Mouse (Mus musculus): ENCODE measurements at regions not wholly inside any gene's neighbourhood (a gene's known extent, or its start where the extent isn't known, plus 50 kb on each side); places are given as distances from the start of the nearest gene placed in this dataset.

- Histone ChIP-seq H3K4me1 (ENCODE audit: control insufficient read depth in 2 of 2, insufficient read depth in 2 of 2, low read length in 2 of 2, poor library complexity in 1 of 2) (peaks cover 0 to 2% of the 10 kb centered on the region in 2 experiments; a peak in 2 of 4 replicates), H3K36me3 (ENCODE audit: control insufficient read depth, insufficient read depth, low read length, poor library complexity, severe bottlenecking) (no peaks in the 10 kb centered on the region), H3K9ac (ENCODE audit: insufficient read depth, low read depth, low read length, poor library complexity, severe bottlenecking) (no peak overlapping the region; the same call in 1 of the 2 replicates), H3K27ac (ENCODE audit: insufficient read depth, low read depth, low read length, poor library complexity, severe bottlenecking) (peak overlapping the region; percentile 96; the same call in 1 of the 2 replicates), H3K4me3 (ENCODE audit: insufficient read depth in 1 of 2, low read depth in 1 of 2, low read length in 2 of 2, poor library complexity in 1 of 2, severe bottlenecking in 1 of 2) (no peak overlapping the region), H3K9me3 (ENCODE audit: control insufficient read depth, insufficient read depth, low read depth, low read length) (no peaks in the 10 kb centered on the region)
- DNase-seq (ENCODE audit: low read depth, low spot score): peak; percentile 62
- in situ Hi-C loops (cut with MboI; ENCODE audit: low sequenced_read_pairs in 2 of 2, unreplicated experiment in 2 of 2): no loop called here
- TF ChIP-seq ZNF384 (IDR thresholded peaks at IDR 0.05; ENCODE audit: low read depth, low read length) (no peak), ZC3H11A (IDR thresholded peaks at IDR 0.05; ENCODE audit: borderline replicate concordance, low read depth, low read length) (no peak)
These were observed 57.2 kb upstream of the Usp9x start for GRCm38 (mm10) chrX:13014051-13014450.

- Histone ChIP-seq H3K4me3 (ENCODE audit: insufficient read depth in 1 of 2, low read depth in 1 of 2, low read length in 2 of 2, poor library complexity in 1 of 2, severe bottlenecking in 1 of 2) (no peak overlapping the region), H3K36me3 (ENCODE audit: control insufficient read depth, insufficient read depth, low read length, poor library complexity, severe bottlenecking) (no peaks in the 10 kb centered on the region), H3K27ac (ENCODE audit: insufficient read depth, low read depth, low read length, poor library complexity, severe bottlenecking) (peak overlapping the region; percentile 83; the same call in 1 of the 2 replicates), H3K4me1 (ENCODE audit: control insufficient read depth in 2 of 2, insufficient read depth in 2 of 2, low read length in 2 of 2, poor library complexity in 1 of 2) (peaks cover 0 to 2% of the 10 kb centered on the region in 2 experiments; a peak in 2 of 4 replicates), H3K9ac (ENCODE audit: insufficient read depth, low read depth, low read length, poor library complexity, severe bottlenecking) (no peak overlapping the region), H3K9me3 (ENCODE audit: control insufficient read depth, insufficient read depth, low read depth, low read length) (no peaks in the 10 kb centered on the region)
- in situ Hi-C loops (cut with MboI; ENCODE audit: low sequenced_read_pairs in 2 of 2, unreplicated experiment in 2 of 2): no loop called here
- DNase-seq (ENCODE audit: low read depth, low spot score): no peak
- TF ChIP-seq MAFK (IDR thresholded peaks at IDR 0.05; ENCODE audit: insufficient read depth, low read depth, low read length): no peak
- no peak for TF ChIP-seq ZNF384 (IDR thresholded peaks at IDR 0.05; ENCODE audit: low read depth, low read length)
- no peak for TF ChIP-seq ZC3H11A (IDR thresholded peaks at IDR 0.05; ENCODE audit: borderline replicate concordance, low read depth, low read length)
- TF ChIP-seq CHD2 (IDR thresholded peaks at IDR 0.05; ENCODE audit: low read depth, low read length): no peak
- TF ChIP-seq HCFC1 (IDR thresholded peaks at IDR 0.05; ENCODE audit: borderline replicate concordance, insufficient read depth, low read length): no peak
These were observed 58.2 kb upstream of the Usp9x start for GRCm38 (mm10) chrX:13013086-13013485.

GRCm38 (mm10) chrX:12990777-12991176, 80.5 kb upstream of the Usp9x start:
- in situ Hi-C loops (cut with MboI; ENCODE audit: low sequenced_read_pairs in 2 of 2, unreplicated experiment in 2 of 2): no loop called here
- H3K36me3 ChIP-seq (ENCODE audit: control insufficient read depth, insufficient read depth, low read length, poor library complexity, severe bottlenecking): no peaks in the 10 kb centered on the region
- no peak overlapping the region for H3K27ac ChIP-seq (ENCODE audit: insufficient read depth, low read depth, low read length, poor library complexity, severe bottlenecking)
- H3K9me3 ChIP-seq (ENCODE audit: control insufficient read depth, insufficient read depth, low read depth, low read length): no peaks in the 10 kb centered on the region
- H3K4me1 ChIP-seq (ENCODE audit: control insufficient read depth in 2 of 2, insufficient read depth in 2 of 2, low read length in 2 of 2, poor library complexity in 1 of 2): no peaks in the 10 kb centered on the region; a peak in 1 of 4 replicates
- TF ChIP-seq HCFC1 (IDR thresholded peaks at IDR 0.05; ENCODE audit: borderline replicate concordance, insufficient read depth, low read length): no peak
- TF ChIP-seq ZC3H11A (IDR thresholded peaks at IDR 0.05; ENCODE audit: borderline replicate concordance, low read depth, low read length): no peak
- no peak for TF ChIP-seq MAFK (IDR thresholded peaks at IDR 0.05; ENCODE audit: insufficient read depth, low read depth, low read length)
- TF ChIP-seq CHD2 (IDR thresholded peaks at IDR 0.05; ENCODE audit: low read depth, low read length): no peak
- no peak for TF ChIP-seq ZNF384 (IDR thresholded peaks at IDR 0.05; ENCODE audit: low read depth, low read length)
- H3K9ac ChIP-seq (ENCODE audit: insufficient read depth, low read depth, low read length, poor library complexity, severe bottlenecking): no peak overlapping the region
- DNase-seq (ENCODE audit: low read depth, low spot score): no peak
- H3K4me3 ChIP-seq (ENCODE audit: insufficient read depth in 1 of 2, low read depth in 1 of 2, low read length in 2 of 2, poor library complexity in 1 of 2, severe bottlenecking in 1 of 2): no peak overlapping the region

- Histone ChIP-seq H3K9ac (ENCODE audit: insufficient read depth, low read depth, low read length, poor library complexity, severe bottlenecking) (no peak overlapping the region), H3K27ac (ENCODE audit: insufficient read depth, low read depth, low read length, poor library complexity, severe bottlenecking) (no peak overlapping the region), H3K9me3 (ENCODE audit: control insufficient read depth, insufficient read depth, low read depth, low read length) (no peaks in the 10 kb centered on the region), H3K36me3 (ENCODE audit: control insufficient read depth, insufficient read depth, low read length, poor library complexity, severe bottlenecking) (no peaks in the 10 kb centered on the region), H3K4me1 (ENCODE audit: control insufficient read depth in 2 of 2, insufficient read depth in 2 of 2, low read length in 2 of 2, poor library complexity in 1 of 2) (no peaks in the 10 kb centered on the region), H3K4me3 (ENCODE audit: insufficient read depth in 1 of 2, low read depth in 1 of 2, low read length in 2 of 2, poor library complexity in 1 of 2, severe bottlenecking in 1 of 2) (peak overlapping the region in 1 of 2 experiments; percentile 55; a peak in 2 of 4 replicates)
- no peak for TF ChIP-seq ZNF384 (IDR thresholded peaks at IDR 0.05; ENCODE audit: low read depth, low read length)
- no peak for TF ChIP-seq MAFK (IDR thresholded peaks at IDR 0.05; ENCODE audit: insufficient read depth, low read depth, low read length)
- no peak for TF ChIP-seq HCFC1 (IDR thresholded peaks at IDR 0.05; ENCODE audit: borderline replicate concordance, insufficient read depth, low read length)
- TF ChIP-seq CHD2 (IDR thresholded peaks at IDR 0.05; ENCODE audit: low read depth, low read length): no peak
- no peak for TF ChIP-seq ZC3H11A (IDR thresholded peaks at IDR 0.05; ENCODE audit: borderline replicate concordance, low read depth, low read length)
- no peak for DNase-seq (ENCODE audit: low read depth, low spot score)
- in situ Hi-C loops (cut with MboI; ENCODE audit: low sequenced_read_pairs in 2 of 2, unreplicated experiment in 2 of 2): no loop called here
These were observed 93.6 kb upstream of the Usp9x start for GRCm38 (mm10) chrX:12977676-12978075.

Data from ES-E14 (cell line).